Mouse (Mus musculus) small intestine, adult 2 months (tissue): ENCODE results near the gene Ahcyl1. TPM values are rescaled to one million over a fixed set of nuclear protein-coding genes. Genes with fewer than 3 reads are reported as not detected.

Experiments
- H3K27ac ChIP-seq: fragments of 200-500 bp; 2 replicates; pipeline ENCODE4 v1.5.1; 2012; ENCODE audit warnings: low read depth, low read length, control low read depth, inconsistent platforms; ENCODE audit not compliant: insufficient read depth
- H3K27me3 ChIP-seq: fragments of 200-500 bp; 2 replicates; pipeline ENCODE4 v1.6.1; 2012; ENCODE audit warnings: mild to moderate bottlenecking, moderate library complexity, low read length, inconsistent platforms; ENCODE audit not compliant: control insufficient read depth, insufficient read depth
- H3K36me3 ChIP-seq: fragments of 200-500 bp; 2 replicates; pipeline ENCODE4 v1.6.1; 2012; ENCODE audit warnings: mild to moderate bottlenecking, low read length, control low read depth, inconsistent platforms; ENCODE audit not compliant: control insufficient read depth, insufficient read depth
- H3K4me1 ChIP-seq: fragments of 200-500 bp; 2 replicates; pipeline ENCODE4 v1.6.1; 2012; ENCODE audit warnings: low read length, inconsistent platforms, mixed read lengths; ENCODE audit not compliant: control insufficient read depth, insufficient read depth, insufficient read length
- H3K4me3 ChIP-seq: fragments of 200-500 bp; 2 replicates; pipeline ENCODE4 v1.5.1; 2012; ENCODE audit warnings: low read depth, mild to moderate bottlenecking, control low read depth, inconsistent platforms, low read length, moderate library complexity
- CTCF ChIP-seq: fragments of 200-500 bp; IDR thresholded peaks from 2 replicates; pipeline ENCODE4 v1.5.1; 2012; ENCODE audit warnings: low read depth, mild to moderate bottlenecking, control low read depth, inconsistent platforms, low read length, moderate library complexity, mixed read lengths; ENCODE audit not compliant: insufficient replicate concordance, insufficient read length; ENCODE audit errors: extremely low read depth
- POLR2A ChIP-seq: fragments of 200-500 bp; IDR thresholded peaks from 2 replicates; pipeline ENCODE4 v1.6.1; 2012; ENCODE audit warnings: low read depth, mild to moderate bottlenecking, control low read depth, inconsistent platforms, low read length, moderate library complexity
- WGBS: fragments of 180-500 bp; shearing (Covaris S2); methylation state at CpG from one replicate; pipeline ENCODE4 v1.1.7; 2018; 5-methylcytosine and 5-hydroxymethylcytosine counted together
- polyA plus RNA-seq: library from polyadenylated mRNA; depleted of rRNA; stranded (reverse); fragments of >200 nt; gene quantifications from 2 replicates; pipeline ENCODE4 v1.2.3, GENCODE M21; 2012; rRNA removed

The Ahcyl1 gene
- 31.6 and 34.9 TPM in 2 replicates for polyA plus RNA-seq

DNA sequence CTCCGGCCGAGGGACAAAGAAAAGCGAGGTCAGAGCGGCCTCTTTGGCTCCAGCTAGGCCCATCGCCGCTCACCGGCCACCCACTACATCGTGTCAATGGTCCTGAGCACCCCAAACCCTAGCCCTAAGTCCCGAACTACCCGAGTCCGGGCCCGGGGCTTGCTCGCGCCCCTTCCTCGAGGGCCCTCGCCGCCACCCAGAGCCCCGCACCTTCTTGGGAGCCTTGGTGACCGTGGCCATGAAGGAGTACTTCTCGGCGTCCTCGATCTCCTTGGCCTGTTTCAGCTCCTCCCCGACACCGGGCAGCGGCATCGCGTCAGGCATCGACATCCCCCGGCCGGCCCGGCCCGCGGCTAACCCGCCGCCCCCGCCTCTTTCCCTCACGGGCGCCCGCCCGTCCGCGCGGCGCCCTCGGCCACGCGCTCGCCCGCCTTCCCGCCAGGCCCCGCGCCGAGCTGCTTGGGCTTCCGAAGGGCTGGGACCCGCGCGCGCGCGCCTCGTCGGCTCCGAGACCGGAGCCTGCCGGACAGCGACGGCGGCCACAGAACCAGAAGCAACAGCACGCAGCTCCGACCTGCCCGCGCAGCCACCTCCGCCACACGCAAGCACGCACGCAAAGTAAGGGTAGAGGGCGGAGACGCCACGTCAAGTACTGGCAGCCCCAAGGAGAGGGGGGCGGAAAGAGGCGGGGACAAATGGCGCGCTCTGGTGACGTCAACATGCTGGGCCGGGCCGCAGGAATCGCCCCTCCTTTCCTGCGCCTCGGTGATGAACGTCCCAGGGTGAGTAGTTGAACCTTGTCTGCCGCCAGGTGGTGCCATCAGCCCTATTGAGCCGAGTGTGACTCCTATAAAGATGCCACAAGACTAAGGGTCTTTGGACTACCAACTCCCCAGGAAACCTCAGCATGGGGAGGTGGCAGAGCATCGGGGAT lies at the start of gene Ahcyl1:
Gene Ahcyl1, minus strand, starts transcription at position 613 of the 934 bp plus-strand sequence.
- Histone ChIP-seq H3K4me3 (peak within 1 kb of the TSS; percentile 88), H3K27ac (peak within 1 kb of the TSS; percentile 74), H3K4me1 (peaks cover 17% of the 10 kb centered on the region; the same call in 1 of the 2 replicates), H3K36me3 (no peaks in the 10 kb centered on the region; the same call in 1 of the 2 replicates), H3K27me3 (no peaks in the 10 kb centered on the region)
- under 1% methylated on average over 93 of the region's 93 CpGs for WGBS
- TF ChIP-seq POLR2A = peak; percentile 92
- TF ChIP-seq CTCF = peak; percentile 86; the same call in 1 of the 2 replicates

DNA sequence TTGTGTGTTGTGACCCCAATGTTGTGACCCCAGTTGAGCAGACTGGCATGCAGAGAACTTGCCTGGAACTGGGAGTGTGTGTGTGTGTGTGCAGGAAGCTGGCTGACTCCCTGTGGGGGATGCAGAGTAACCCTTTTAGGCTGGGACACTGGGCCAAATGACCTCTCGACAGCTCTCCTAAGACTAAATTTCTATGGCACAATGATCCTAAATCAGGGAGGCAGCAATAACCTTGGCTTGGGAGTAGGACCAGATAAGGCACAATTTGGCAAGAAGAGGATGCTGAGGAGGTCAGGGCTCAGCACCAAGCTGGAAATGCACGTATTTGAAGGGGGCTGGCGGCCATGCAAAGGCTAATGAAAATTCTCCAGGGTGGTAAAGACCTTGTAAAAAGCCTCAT lies 49.7 kb upstream of the Ahcyl1 start:
- WGBS = 90% methylated on average over 3 of the region's 3 CpGs
- Histone ChIP-seq H3K36me3 (peaks cover 2% of the 10 kb centered on the region; the same call in 1 of the 2 replicates), H3K27me3 (no peaks in the 10 kb centered on the region), H3K4me3 (no peak overlapping the region), H3K4me1 (peaks cover 19% of the 10 kb centered on the region), H3K27ac (no peak overlapping the region)
- TF ChIP-seq POLR2A (no peak), CTCF (no peak)

DNA sequence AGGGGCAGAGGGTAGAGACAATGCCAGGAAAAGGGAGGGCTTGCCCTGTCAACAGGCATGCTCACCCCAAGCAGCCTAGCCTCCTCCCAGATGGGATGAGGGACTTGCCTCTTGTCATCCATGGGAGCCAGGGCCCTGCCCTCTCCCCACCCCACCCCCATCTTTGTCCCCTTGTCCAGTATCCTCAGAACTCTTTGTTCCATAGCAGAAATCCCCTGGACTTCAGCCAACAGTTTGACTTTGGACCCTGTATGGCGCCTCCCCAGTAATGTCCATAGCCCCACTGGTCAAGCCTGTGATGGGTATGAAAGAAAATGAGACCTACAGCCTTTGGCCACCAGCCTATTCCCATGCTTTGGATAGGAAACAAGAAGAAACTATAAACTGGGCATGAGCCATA lies 47.3 kb upstream of the Ahcyl1 start:
- peaks cover 2% of the 10 kb centered on the region; the same call in 1 of the 2 replicates for H3K36me3 ChIP-seq
- no peak overlapping the region for H3K27ac ChIP-seq
- H3K27me3 ChIP-seq = no peaks in the 10 kb centered on the region
- WGBS = 67% methylated on average over 1 of the region's 1 CpGs
- H3K4me1 ChIP-seq = peaks cover 19% of the 10 kb centered on the region
- H3K4me3 ChIP-seq = no peak overlapping the region
- no peak for TF ChIP-seq POLR2A
- no peak for TF ChIP-seq CTCF

DNA sequence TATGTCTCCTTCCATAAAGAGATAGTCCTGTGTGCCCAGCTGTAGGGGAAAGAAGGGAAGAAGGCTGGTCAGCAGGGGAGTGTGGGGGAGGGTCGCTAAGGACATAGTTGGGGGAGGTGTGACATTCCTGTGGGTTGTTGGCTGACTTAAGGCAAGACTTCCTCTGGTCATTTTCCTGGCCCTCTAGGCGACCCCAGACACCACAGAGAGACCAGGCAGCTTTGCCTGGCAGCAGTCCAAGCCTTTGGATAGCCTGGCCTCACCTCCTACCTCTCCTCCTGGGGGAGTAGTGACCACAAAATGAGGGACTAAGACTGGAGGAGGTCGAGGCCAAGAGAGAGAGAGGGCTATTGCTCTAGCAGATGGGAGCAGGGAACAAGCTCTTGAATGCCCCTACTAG lies 46.7 kb upstream of the Ahcyl1 start:
- 37% methylated on average over 3 of the region's 3 CpGs for WGBS
- Histone ChIP-seq H3K27me3 (no peaks in the 10 kb centered on the region), H3K4me3 (no peak overlapping the region), H3K36me3 (peaks cover 2% of the 10 kb centered on the region; the same call in 1 of the 2 replicates), H3K4me1 (peaks cover 19% of the 10 kb centered on the region), H3K27ac (no peak overlapping the region)
- TF ChIP-seq POLR2A = no peak
- no peak for TF ChIP-seq CTCF

DNA sequence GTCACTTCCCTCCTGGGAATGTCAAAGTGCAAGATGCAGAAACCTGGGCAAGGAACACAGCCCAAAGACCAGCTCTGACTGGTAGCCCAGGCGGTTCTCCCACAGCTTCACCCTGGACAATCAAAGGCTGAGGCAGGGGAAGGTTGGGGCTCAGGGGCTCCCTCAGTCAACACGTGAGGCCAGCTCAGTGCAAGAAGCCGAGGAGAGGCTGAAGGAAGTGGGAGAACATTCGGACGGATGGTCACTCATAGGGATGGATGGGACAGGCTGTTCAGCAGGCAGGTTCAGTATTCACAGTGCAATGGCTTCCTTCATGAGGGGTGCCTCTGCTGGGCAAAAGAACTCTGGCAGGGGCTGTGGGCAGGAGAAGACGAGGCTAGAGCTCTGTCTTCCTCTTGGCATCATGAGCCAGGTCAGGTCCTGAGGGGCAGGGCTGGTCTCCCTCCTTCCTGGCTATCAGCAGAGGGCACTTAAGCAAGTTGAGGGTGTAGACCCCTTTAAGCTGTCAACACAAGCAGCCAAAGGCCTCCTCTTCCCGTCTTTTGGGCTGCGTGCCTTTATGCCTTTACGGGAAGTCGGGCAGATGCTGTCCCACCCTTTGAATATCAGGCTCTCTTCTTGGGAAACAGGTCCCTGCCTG lies 45.8 kb upstream of the Ahcyl1 start:
- H3K4me3 ChIP-seq = no peak overlapping the region
- H3K4me1 ChIP-seq = peaks cover 19% of the 10 kb centered on the region
- 77% methylated on average over 10 of the region's 10 CpGs for WGBS
- H3K36me3 ChIP-seq = no peaks in the 10 kb centered on the region; the same call in 1 of the 2 replicates
- peak overlapping the region; percentile 1; the same call in 1 of the 2 replicates for H3K27ac ChIP-seq
- H3K27me3 ChIP-seq = no peaks in the 10 kb centered on the region
- TF ChIP-seq POLR2A (no peak), CTCF (no peak)

DNA sequence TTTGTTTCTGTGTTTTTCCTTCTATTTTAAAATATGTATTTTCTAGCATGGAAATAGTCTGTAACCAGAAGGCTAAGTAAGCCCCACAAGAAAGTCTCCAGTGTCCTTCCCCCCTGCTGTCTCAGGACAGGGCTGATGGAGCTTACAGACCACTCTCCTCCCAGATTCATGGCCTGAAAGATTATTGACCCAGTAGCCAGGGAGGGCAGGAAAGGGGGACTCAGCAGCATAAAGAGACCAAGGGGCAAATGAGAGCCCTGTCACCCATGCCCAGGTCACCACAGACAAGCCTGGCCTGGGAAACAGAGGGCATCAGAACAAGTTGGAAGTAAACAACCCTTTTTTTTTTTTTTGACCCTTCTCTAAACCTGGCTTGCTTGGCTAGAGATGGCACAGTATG lies 45.0 kb upstream of the Ahcyl1 start:
- Histone ChIP-seq H3K27me3 (no peaks in the 10 kb centered on the region), H3K27ac (no peak overlapping the region), H3K4me3 (no peak overlapping the region), H3K4me1 (peaks cover 19% of the 10 kb centered on the region), H3K36me3 (no peaks in the 10 kb centered on the region; the same call in 1 of the 2 replicates)
- TF ChIP-seq POLR2A (no peak), CTCF (no peak)
